Mouse (Mus musculus) MEL (cell line): Measurements from ENCODE around the gene Pacsin1. TPM values are rescaled to one million over a fixed set of nuclear protein-coding genes. Genes with fewer than 3 reads are reported as not detected.

Experiments used
- DNase-seq: peaks from one replicate; pipeline ENCODE4 v3.0.0; 2011; ENCODE audit warnings: low read depth, low spot score
- H3K27ac ChIP-seq: 2 replicates; pipeline ENCODE4 v1.5.1; 2012; ENCODE audit warnings: low read depth, mild to moderate bottlenecking, control low read depth, low read length, moderate library complexity; ENCODE audit not compliant: control insufficient read depth
- H3K27me3 ChIP-seq, 2 experiments: fragments of 150-350 bp in 1 of 2; sonication (generic) in 1 of 2; 2 replicates each; pipeline ENCODE4 v1.6.1; 2012; ENCODE audit warnings: low read length in 2 of 2, mild to moderate bottlenecking in 2 of 2, improper control_type of control experiment in 1 of 2, moderate library complexity in 1 of 2; ENCODE audit not compliant: insufficient read depth in 2 of 2, control insufficient read depth in 1 of 2
- H3K36me3 ChIP-seq, 2 experiments: 2 replicates each; pipeline ENCODE4 v1.6.1; 2012 to 2014; ENCODE audit warnings: low read length in 2 of 2, improper control_type of control experiment in 1 of 2, inconsistent platforms in 1 of 2, mild to moderate bottlenecking in 1 of 2; ENCODE audit not compliant: insufficient read depth in 2 of 2, control insufficient read depth in 1 of 2
- H3K4me1 ChIP-seq, 2 experiments: fragments of 150-350 bp in 1 of 2; sonication (generic) in 1 of 2; 2 replicates each; pipeline ENCODE4 v1.6.1; 2012; ENCODE audit warnings: low read length in 2 of 2, improper control_type of control experiment in 1 of 2, mild to moderate bottlenecking in 1 of 2; ENCODE audit not compliant: insufficient read depth in 2 of 2, control insufficient read depth in 1 of 2
- H3K4me3 ChIP-seq, 2 experiments: fragments of 150-350 bp in 1 of 2; sonication (generic) in 1 of 2; 2 replicates each; pipeline ENCODE4 v1.5.1; 2012; ENCODE audit warnings: low read depth in 2 of 2, low read length in 2 of 2, mild to moderate bottlenecking in 2 of 2, moderate library complexity in 2 of 2, control low read depth in 1 of 2, improper control_type of control experiment in 1 of 2; ENCODE audit not compliant: control insufficient read depth in 1 of 2, insufficient read depth in 1 of 2
- H3K79me2 ChIP-seq: 2 replicates; pipeline ENCODE4 v1.6.1; 2012; ENCODE audit warnings: mild to moderate bottlenecking, low read length, moderate library complexity; ENCODE audit not compliant: control insufficient read depth, poor library complexity, insufficient read depth
- H3K9ac ChIP-seq: 2 replicates; pipeline ENCODE4 v1.6.1; 2012; ENCODE audit warnings: low read depth, mild to moderate bottlenecking, control low read depth, low read length, moderate library complexity; ENCODE audit not compliant: control insufficient read depth, poor library complexity, severe bottlenecking
- H3K9me3 ChIP-seq: fragments of 150-350 bp; sonication (generic); replicated peaks from 2 replicates; pipeline ENCODE4 v1.6.1; 2012; ENCODE audit warnings: mild to moderate bottlenecking, low read length, improper control_type of control experiment, moderate library complexity; ENCODE audit not compliant: insufficient read depth
- CHD2 ChIP-seq: IDR thresholded peaks from 2 replicates; pipeline ENCODE4 v1.6.1; 2011; ENCODE audit warnings: low read length, improper control_type of control experiment
- CTCF ChIP-seq, 3 experiments: IDR thresholded peaks in 2 of 3; conservative IDR thresholded peaks in 1 of 3; 2 replicates each; pipeline ENCODE4 v1.5.1; 2011 to 2012; ENCODE audit warnings: low read length in 3 of 3, low read depth in 2 of 3, mild to moderate bottlenecking in 2 of 3, improper control_type of control experiment in 1 of 3, inconsistent platforms in 1 of 3, mixed read lengths in 1 of 3, moderate library complexity in 1 of 3; ENCODE audit not compliant: control insufficient read depth in 1 of 3, insufficient read depth in 1 of 3, poor library complexity in 1 of 3, severe bottlenecking in 1 of 3
- E2F4 ChIP-seq: IDR thresholded peaks from 2 replicates; pipeline ENCODE4 v1.6.1; 2011; ENCODE audit warnings: low read depth, low read length, improper control_type of control experiment, borderline replicate concordance
- GATA1 ChIP-seq: IDR thresholded peaks from 2 replicates; pipeline ENCODE4 v1.6.1; 2011; ENCODE audit warnings: low read depth, low read length, improper control_type of control experiment
- MAZ ChIP-seq: IDR thresholded peaks from 2 replicates; pipeline ENCODE4 v1.6.1; 2012; ENCODE audit warnings: low read depth, mild to moderate bottlenecking, inconsistent platforms, low read length, improper control_type of control experiment
- MYC ChIP-seq: IDR thresholded peaks from 2 replicates; pipeline ENCODE4 v1.6.1; 2011; ENCODE audit warnings: low read depth, mild to moderate bottlenecking, low read length, improper control_type of control experiment, moderate library complexity
- NELFE ChIP-seq: IDR thresholded peaks from 2 replicates; pipeline ENCODE4 v1.6.1; 2011; ENCODE audit warnings: low read depth, low read length, improper control_type of control experiment
- NRF1 ChIP-seq: IDR thresholded peaks from 2 replicates; pipeline ENCODE4 v1.6.1; 2014; ENCODE audit warnings: low read depth, mild to moderate bottlenecking, inconsistent platforms, low read length, improper control_type of control experiment, moderate library complexity; ENCODE audit not compliant: poor library complexity, insufficient read depth, severe bottlenecking
- RCOR1 ChIP-seq: IDR thresholded peaks from 2 replicates; pipeline ENCODE4 v1.6.1; 2012; ENCODE audit warnings: low read depth, mild to moderate bottlenecking, inconsistent platforms, low read length, improper control_type of control experiment
- SMC3 ChIP-seq: IDR thresholded peaks from 2 replicates; pipeline ENCODE4 v1.6.1; 2011; ENCODE audit warnings: low read depth, low read length, improper control_type of control experiment
- TAL1 ChIP-seq: IDR thresholded peaks from 2 replicates; pipeline ENCODE4 v1.6.1; 2012; ENCODE audit warnings: mild to moderate bottlenecking, inconsistent platforms, low read length, moderate library complexity, mixed read lengths
- UBTF ChIP-seq: IDR thresholded peaks from 2 replicates; pipeline ENCODE4 v1.6.1; 2012; ENCODE audit warnings: low read depth, mild to moderate bottlenecking, inconsistent platforms, low read length, improper control_type of control experiment, moderate library complexity, borderline replicate concordance; ENCODE audit not compliant: insufficient read depth
- USF2 ChIP-seq, 2 experiments: IDR thresholded peaks; 2 replicates each; pipeline ENCODE4 v1.6.1; 2011 to 2012; ENCODE audit warnings: improper control_type of control experiment in 2 of 2, low read length in 2 of 2, borderline replicate concordance in 1 of 2, inconsistent platforms in 1 of 2, low read depth in 1 of 2, mild to moderate bottlenecking in 1 of 2; ENCODE audit not compliant: insufficient read depth in 1 of 2
- ZKSCAN1 ChIP-seq: IDR thresholded peaks from 2 replicates; pipeline ENCODE4 v1.6.1; 2012; ENCODE audit warnings: low read depth, mild to moderate bottlenecking, inconsistent platforms, low read length, improper control_type of control experiment, moderate library complexity
- ZMIZ1 ChIP-seq: IDR thresholded peaks from 2 replicates; pipeline ENCODE4 v1.6.1; 2012; ENCODE audit warnings: low read depth, mild to moderate bottlenecking, inconsistent platforms, low read length, improper control_type of control experiment, moderate library complexity
- ZNF384 ChIP-seq: IDR thresholded peaks from 2 replicates; pipeline ENCODE4 v1.6.1; 2012; ENCODE audit warnings: low read depth, mild to moderate bottlenecking, inconsistent platforms, low read length, improper control_type of control experiment
- polyA plus RNA-seq, 2 experiments: library from polyadenylated mRNA; stranded (reverse) in 1 of 2; unstranded in 1 of 2; fragments of >175 nt in 1 of 2; fragments of >200 nt in 1 of 2; gene quantifications; 2 replicates each; pipeline versions ENCODE4 v1.2.1 to v1.2.4; 2012; ENCODE audit warnings: low replicate concordance in 2 of 2, low read depth in 1 of 2; ENCODE audit not compliant: insufficient read length in 2 of 2, insufficient read depth in 1 of 2, missing spikeins in 1 of 2
- total RNA-seq: library from RNA; depleted of rRNA; stranded (reverse); fragments of 300-350 nt; gene quantifications from 2 replicates; pipeline ENCODE4 v1.2.3, GENCODE M21; 2012

The Pacsin1 gene
- total and polyA plus RNA-seq, 3 experiments: 0.17 TPM; not detected in 2

GRCm38 (mm10) chr17:27725011-27725410, 69.7 kb downstream of the Pacsin1 start:
- Histone ChIP-seq H3K4me3 (no peak overlapping the region), H3K79me2 (no peaks in the 10 kb centered on the region), H3K27me3 (no peaks in the 10 kb centered on the region), H3K36me3 (no peaks in the 10 kb centered on the region), H3K9ac (no peak overlapping the region), H3K27ac (no peak overlapping the region), H3K4me1 (no peaks in the 10 kb centered on the region), H3K9me3 (no peaks in the 10 kb centered on the region)
- DNase-seq: no peak
- TF ChIP-seq MAZ: no peak
- no peak for TF ChIP-seq RCOR1
- TF ChIP-seq ZMIZ1: no peak
- no peak for TF ChIP-seq E2F4
- TF ChIP-seq USF2 (IDR thresholded peaks at IDR 0.05; ENCODE audit: borderline replicate concordance in 1 of 2, insufficient read depth in 1 of 2, low read depth in 1 of 2, low read length in 2 of 2): no peak
- TF ChIP-seq ZKSCAN1: no peak
- TF ChIP-seq GATA1: no peak
- no peak for TF ChIP-seq NRF1
- TF ChIP-seq TAL1: no peak

- TF ChIP-seq USF2 (IDR thresholded peaks at IDR 0.05; ENCODE audit: borderline replicate concordance in 1 of 2, insufficient read depth in 1 of 2, low read depth in 1 of 2, low read length in 2 of 2) (no peak), GATA1 (no peak), CTCF (IDR thresholded peaks at IDR 0.05 in 2 of 3, conservative IDR thresholded peaks at IDR 0.05 in 1 of 3; ENCODE audit: control insufficient read depth in 1 of 3, insufficient read depth in 1 of 3, low read depth in 2 of 3, low read length in 3 of 3, poor library complexity in 1 of 3, severe bottlenecking in 1 of 3) (no peak), MYC (no peak), UBTF (no peak), ZNF384 (no peak), SMC3 (no peak), NELFE (no peak), CHD2 (no peak)
- Histone ChIP-seq H3K4me1 (no peaks in the 10 kb centered on the region), H3K9me3 (no peaks in the 10 kb centered on the region), H3K79me2 (no peaks in the 10 kb centered on the region), H3K27me3 (no peaks in the 10 kb centered on the region), H3K4me3 (no peak overlapping the region), H3K9ac (no peak overlapping the region), H3K36me3 (no peaks in the 10 kb centered on the region), H3K27ac (no peak overlapping the region)
- no peak for DNase-seq
Observed at GRCm38 (mm10) chr17:27725412-27725811, 70.1 kb downstream of the Pacsin1 start.
